Mouse (Mus musculus): ENCODE measurements around the gene Trpv4. TPM values are rescaled to one million over a fixed set of nuclear protein-coding genes. Genes with fewer than 3 reads are reported as not detected.

Trpv4 gene
- polyA plus RNA-seq, 1 experiment from 2014 or later: 1.1 TPM

DNA sequence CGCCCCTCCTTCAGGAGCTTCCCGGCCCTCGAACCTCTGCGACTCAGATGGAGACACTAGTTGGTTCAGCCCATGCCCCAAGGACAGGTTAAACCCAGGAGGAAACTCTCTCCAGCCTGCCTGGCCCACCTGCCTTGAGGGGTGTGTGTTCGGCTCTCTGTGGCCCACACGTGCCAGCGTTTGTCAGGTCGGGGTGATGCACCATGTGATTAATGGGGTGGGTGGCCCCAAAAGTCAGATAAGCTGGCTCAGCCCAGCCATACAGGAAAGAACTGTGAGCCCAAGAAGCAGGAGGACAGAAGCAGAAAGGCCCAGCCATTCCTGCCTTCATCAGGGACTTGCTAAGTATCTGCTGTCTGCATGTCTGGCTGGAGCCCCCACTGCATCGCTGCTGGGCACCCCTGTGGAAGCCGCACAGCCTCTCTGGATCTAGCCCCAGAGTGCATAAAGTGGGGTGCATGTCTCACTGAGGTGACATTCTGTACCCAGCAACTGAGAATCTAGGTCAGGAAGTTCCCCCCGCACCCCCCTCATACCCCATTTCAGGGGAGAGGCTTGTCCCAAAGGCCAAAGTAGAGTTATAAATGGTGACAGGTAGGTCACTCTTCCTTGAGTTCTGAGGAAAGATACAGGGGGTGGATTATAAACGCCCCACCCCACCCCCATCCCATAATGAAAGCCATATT is 74.6 kb downstream of the Trpv4 start:
- Histone ChIP-seq H3K4me1 (peaks cover 78% of the 10 kb centered on the region), H3K9me3 (no peaks in the 10 kb centered on the region), H3K36me3 (no peaks in the 10 kb centered on the region), H3K9ac (0 out of 2 replicates have a peak overlapping the region, but pooled peaks have one; percentile 17), H3K4me3 (no peak overlapping the region), H3K4me2 (replicated peaks) (no peak overlapping the region), H3K27me3 (replicated peaks) (no peaks in the 10 kb centered on the region), H3K27ac (no peak overlapping the region)
- 78% methylated on average over 12 of the region's 12 CpGs for WGBS
- no peak for ATAC-seq (ENCODE audit: low FRiP score, low read depth)

DNA sequence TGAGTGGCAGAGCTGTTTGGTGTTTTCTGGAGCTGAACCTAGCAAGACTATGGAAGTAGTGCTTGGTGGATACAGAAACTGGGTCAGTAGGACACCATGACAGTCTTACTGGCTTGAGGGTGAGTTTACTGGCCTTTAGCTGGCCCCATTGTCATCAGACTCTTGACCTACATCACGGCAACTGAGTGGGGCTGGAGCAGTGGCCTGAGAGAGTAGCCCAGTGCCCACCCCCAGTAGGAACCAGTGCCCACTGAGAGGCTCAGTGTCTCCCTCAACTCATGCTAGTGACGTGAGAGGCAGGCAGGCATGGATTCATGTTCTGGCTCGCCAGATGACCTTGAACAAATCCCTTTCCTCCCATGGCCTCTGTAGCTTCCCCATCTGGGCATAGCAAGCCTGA is 75.2 kb downstream of the Trpv4 start:
- no peak for ATAC-seq (ENCODE audit: low FRiP score, low read depth)
- H3K4me2 ChIP-seq (replicated peaks): no peak overlapping the region
- no peaks in the 10 kb centered on the region for H3K27me3 ChIP-seq (replicated peaks)
- H3K4me1 ChIP-seq: peaks cover 78% of the 10 kb centered on the region
- H3K4me3 ChIP-seq: no peak overlapping the region
- H3K36me3 ChIP-seq: no peaks in the 10 kb centered on the region
- no peaks in the 10 kb centered on the region for H3K9me3 ChIP-seq
- H3K9ac ChIP-seq: no peak overlapping the region
- H3K27ac ChIP-seq: no peak overlapping the region
- 67% methylated on average over 3 of the region's 3 CpGs for WGBS

DNA sequence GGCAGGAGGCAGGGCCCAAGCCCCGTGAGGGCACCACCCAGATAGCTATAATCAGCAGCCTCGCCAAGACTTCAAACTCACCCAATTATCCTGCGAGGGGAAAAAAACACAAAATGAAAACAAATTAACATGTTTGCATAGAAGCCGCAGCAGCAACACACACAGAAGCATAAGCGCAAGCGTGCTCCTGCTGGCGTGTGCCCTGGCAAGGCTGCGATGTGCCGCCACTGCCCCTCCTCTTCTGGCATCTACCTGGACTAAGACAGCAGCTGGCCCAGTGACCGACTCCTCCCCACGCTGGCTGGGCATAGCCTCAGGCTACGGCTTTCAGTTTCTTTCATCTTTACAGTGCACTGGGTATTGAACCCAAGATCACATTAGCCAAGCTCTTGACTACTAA is 76.7 kb downstream of the Trpv4 start:
- Histone ChIP-seq H3K4me1 (peaks cover 82% of the 10 kb centered on the region), H3K27ac (no peak overlapping the region), H3K4me2 (replicated peaks) (no peak overlapping the region), H3K9me3 (no peaks in the 10 kb centered on the region), H3K9ac (no peak overlapping the region), H3K4me3 (no peak overlapping the region), H3K27me3 (replicated peaks) (no peaks in the 10 kb centered on the region), H3K36me3 (no peaks in the 10 kb centered on the region)
- no peak for ATAC-seq (ENCODE audit: low FRiP score, low read depth)
- 82% methylated on average over 12 of the region's 12 CpGs for WGBS

DNA sequence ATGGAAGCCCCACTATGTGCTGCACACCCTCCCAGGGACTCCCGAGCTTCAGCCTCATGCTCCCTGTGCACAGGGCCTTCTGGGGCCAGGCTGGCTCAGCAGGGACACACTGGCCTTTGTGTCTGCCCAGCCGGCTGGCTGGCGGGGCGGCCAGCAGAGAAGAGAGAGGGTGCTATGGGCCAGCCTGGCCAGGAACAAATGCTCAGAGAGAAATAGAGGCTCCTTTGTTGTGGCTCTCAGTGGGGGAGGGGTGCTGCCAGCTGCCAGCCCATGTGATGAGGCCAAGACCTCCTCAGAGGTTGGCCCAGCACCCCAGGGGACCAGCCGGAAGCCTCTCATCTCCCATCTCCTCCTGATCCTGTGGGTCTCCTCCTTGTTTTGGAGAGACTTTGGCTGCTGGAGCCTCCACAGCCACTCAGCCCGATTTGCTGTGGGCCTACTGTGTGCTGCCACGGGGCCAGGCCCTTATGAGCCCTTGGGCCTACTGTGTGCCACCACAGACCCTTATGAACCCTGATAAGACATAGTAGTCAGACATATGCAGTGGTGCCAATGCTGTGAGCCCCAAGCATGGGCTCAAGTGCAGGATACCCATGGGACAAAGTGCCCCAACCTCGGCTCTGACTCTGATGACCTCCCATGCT is 78.4 kb downstream of the Trpv4 start:
- Histone ChIP-seq H3K27me3 (replicated peaks) (no peaks in the 10 kb centered on the region), H3K27ac (no peak overlapping the region; the same call in 1 of the 2 replicates), H3K4me3 (no peak overlapping the region), H3K4me2 (replicated peaks) (no peak overlapping the region), H3K36me3 (no peaks in the 10 kb centered on the region), H3K9ac (0 out of 2 replicates have a peak overlapping the region, but pooled peaks have one; percentile 33), H3K9me3 (no peaks in the 10 kb centered on the region), H3K4me1 (peaks cover 82% of the 10 kb centered on the region)
- WGBS: 49% methylated on average over 8 of the region's 8 CpGs
- peak; percentile 31; the same call in 1 of the 2 replicates for ATAC-seq (ENCODE audit: low FRiP score, low read depth)

DNA sequence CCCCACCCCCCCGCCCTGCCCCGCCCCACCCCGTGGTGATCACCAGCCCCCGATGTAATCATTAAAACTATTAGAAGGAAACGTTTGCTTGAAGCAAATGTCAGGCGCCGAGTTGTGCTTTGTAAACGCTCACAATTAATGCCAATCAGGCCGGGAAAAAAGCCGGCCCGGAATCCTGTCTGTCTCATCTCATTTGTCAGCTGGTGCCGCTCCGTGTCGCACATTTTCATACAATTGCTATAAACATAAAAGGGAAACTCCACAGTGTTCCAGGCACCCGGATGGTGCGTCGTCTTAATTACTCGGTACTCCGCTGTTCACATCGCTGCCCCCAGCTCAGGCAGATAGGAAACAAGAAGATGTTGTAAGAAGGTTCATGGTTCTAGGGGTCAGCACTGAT is 79.9 kb downstream of the Trpv4 start:
- Histone ChIP-seq H3K9ac (no peak overlapping the region), H3K27me3 (replicated peaks) (no peaks in the 10 kb centered on the region), H3K4me2 (replicated peaks) (peak overlapping the region; percentile 25; the same call in 1 of the 2 replicates), H3K4me3 (no peak overlapping the region), H3K27ac (no peak overlapping the region), H3K36me3 (no peaks in the 10 kb centered on the region), H3K9me3 (no peaks in the 10 kb centered on the region), H3K4me1 (peaks cover 82% of the 10 kb centered on the region)
- 54% methylated on average over 20 of the region's 20 CpGs for WGBS
- ATAC-seq (ENCODE audit: low FRiP score, low read depth): no peak

DNA sequence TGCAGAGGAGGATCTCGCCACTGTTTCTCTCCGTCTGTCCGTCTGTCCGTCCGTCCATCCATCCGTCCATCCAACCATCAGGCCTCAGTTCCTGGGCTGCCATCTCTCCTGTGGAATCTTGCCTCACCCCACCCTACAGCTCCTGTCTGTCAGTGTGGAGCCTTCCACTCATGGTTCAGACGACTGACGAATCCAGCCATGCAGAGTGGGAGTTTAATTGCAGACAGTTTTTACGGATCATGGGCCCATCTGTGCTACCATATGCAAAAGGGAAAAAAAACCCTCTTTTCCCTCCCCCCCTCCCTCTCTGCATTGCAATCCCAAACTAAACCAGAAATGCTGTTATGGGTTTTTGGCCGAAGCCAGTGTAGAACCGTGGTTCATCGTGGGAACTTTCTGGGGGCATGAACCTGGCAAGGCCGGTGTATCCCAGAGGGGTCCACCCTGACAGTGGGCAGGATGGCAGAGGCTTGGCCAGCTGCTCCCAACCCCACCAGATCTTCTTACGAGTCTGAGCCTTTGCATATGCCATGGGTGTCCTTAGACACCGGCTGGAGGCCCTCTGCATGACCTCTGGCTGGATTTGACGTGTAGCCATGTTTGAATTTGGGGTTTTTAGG is 82.1 kb downstream of the Trpv4 start:
- Histone ChIP-seq H3K27me3 (replicated peaks) (no peaks in the 10 kb centered on the region), H3K9ac (no peak overlapping the region), H3K4me2 (replicated peaks) (peak overlapping the region; percentile 45; the same call in 1 of the 2 replicates), H3K4me3 (no peak overlapping the region), H3K4me1 (peaks cover 87% of the 10 kb centered on the region), H3K27ac (no peak overlapping the region), H3K36me3 (no peaks in the 10 kb centered on the region), H3K9me3 (no peaks in the 10 kb centered on the region)
- 81% methylated on average over 16 of the region's 16 CpGs for WGBS
- no peak for ATAC-seq (ENCODE audit: low FRiP score, low read depth)

DNA sequence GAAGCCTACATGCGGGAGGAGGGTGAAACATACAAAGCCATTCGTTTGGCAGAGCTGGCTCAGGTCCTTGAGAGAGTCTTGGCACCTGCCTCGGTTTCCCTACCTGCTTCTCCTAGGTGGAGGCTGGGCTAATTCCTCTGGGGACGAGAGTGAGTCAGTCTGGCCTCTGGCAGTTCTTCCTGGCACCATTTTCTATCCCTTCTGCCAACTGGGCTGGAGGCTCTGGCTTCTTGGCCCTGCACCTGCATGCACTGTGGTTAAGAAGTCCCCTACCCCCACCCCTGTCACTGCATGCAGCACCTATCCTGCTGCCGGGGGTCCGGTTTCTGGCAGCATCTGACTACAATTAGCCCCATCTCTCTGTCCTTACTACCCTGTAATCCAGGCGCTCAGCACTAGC is 82.7 kb downstream of the Trpv4 start:
- H3K9me3 ChIP-seq: no peaks in the 10 kb centered on the region
- no peak overlapping the region for H3K9ac ChIP-seq
- 75% methylated on average over 7 of the region's 7 CpGs for WGBS
- no peaks in the 10 kb centered on the region for H3K36me3 ChIP-seq
- peak overlapping the region; percentile 16; the same call in 1 of the 2 replicates for H3K27ac ChIP-seq
- H3K4me2 ChIP-seq (replicated peaks): peak overlapping the region; percentile 45
- ATAC-seq (ENCODE audit: low FRiP score, low read depth): no peak
- H3K4me1 ChIP-seq: peaks cover 90% of the 10 kb centered on the region
- no peaks in the 10 kb centered on the region for H3K27me3 ChIP-seq (replicated peaks)
- no peak overlapping the region for H3K4me3 ChIP-seq

DNA sequence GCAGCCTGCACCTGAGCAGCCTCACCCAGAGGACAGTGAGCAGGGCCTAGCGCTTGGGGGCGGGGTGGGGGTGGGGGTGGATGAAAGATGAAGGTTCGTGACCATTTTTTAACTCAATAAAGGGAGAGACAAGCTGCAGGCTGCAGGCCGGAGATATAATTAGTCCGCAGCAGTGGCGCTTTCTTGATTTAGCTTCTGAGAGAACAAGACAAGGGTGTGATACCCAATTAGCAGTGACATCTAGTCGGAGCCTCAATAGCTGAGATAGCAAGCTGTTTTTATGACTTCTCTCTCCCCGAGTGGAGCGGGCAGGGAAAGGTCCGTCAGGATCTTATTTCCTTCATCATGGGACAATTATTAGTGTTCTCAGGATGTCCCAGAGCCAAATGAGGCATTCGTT is 83.2 kb downstream of the Trpv4 start:
- Histone ChIP-seq H3K4me1 (peaks cover 94% of the 10 kb centered on the region), H3K4me2 (replicated peaks) (peak overlapping the region; percentile 45), H3K9ac (peak overlapping the region; percentile 47; the same call in 1 of the 2 replicates), H3K4me3 (no peak overlapping the region), H3K9me3 (no peaks in the 10 kb centered on the region), H3K36me3 (no peaks in the 10 kb centered on the region), H3K27me3 (replicated peaks) (no peaks in the 10 kb centered on the region), H3K27ac (peak overlapping the region; percentile 16; the same call in 1 of the 2 replicates)
- ATAC-seq (ENCODE audit: low FRiP score, low read depth): no peak
- 16% methylated on average over 11 of the region's 11 CpGs for WGBS

DNA sequence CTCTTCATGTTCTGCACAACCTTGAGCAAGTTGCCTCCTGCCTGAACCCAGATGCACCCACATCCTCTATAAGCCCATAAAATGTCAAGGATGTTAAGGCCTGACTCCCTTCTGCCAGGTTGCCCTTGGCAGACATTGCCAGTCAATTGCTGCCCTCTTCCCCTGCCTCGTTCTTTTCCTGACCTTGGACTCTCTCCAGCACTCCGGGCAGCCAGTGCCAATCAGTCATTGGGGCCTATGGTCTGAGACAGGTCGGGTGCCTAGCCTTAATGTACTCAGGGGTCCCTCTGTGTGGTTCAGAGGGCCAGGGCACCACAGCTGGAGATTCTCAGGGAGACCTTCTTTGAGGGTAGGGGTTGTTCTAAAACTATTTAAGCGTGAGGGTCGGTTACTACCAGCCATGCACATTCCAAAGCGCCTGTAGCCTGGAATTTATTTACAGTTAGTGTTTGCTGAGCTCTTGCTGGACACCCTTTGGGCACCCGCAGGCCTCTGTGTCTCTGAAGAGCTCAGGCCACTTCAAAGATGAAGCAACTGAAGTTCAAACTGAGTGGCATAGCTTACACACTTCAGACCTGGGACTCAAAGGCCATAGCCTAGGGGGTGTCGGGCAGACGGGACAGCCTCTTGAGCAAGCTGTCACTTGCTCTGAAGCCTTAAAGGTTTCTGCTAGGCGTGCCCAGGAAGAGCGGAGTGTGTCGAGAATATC is 84.1 kb downstream of the Trpv4 start:
- no peaks in the 10 kb centered on the region for H3K27me3 ChIP-seq (replicated peaks)
- no peaks in the 10 kb centered on the region for H3K36me3 ChIP-seq
- H3K4me3 ChIP-seq: no peak overlapping the region
- no peaks in the 10 kb centered on the region for H3K9me3 ChIP-seq
- peaks cover 94% of the 10 kb centered on the region for H3K4me1 ChIP-seq
- peak overlapping the region; percentile 89 for H3K4me2 ChIP-seq (replicated peaks)
- no peak for ATAC-seq (ENCODE audit: low FRiP score, low read depth)
- H3K9ac ChIP-seq: no peak overlapping the region
- 57% methylated on average over 12 of the region's 12 CpGs for WGBS
- peak overlapping the region; percentile 16; the same call in 1 of the 2 replicates for H3K27ac ChIP-seq

DNA sequence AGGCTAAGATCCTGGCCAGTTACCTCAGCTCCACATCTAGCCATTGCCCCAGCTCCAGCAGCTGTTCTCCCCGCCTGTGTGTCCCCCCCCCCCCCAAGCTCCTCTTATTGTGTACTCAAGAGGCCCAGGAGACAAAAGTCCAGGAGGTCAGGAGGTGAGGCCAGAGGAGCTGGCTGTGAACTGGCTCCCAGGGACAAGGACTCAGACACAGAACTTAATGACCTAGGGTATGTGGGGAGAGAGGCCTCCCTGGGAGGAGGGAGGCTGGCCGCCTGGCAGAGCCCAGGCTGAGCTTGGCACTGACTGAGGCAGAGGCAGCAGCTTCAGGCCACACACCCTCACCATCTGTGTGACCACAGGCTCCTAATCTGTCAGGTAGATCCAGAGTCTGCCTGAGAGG is 85.2 kb downstream of the Trpv4 start:
- 11% methylated on average over 2 of the region's 2 CpGs for WGBS
- no peak for ATAC-seq (ENCODE audit: low FRiP score, low read depth)
- peak overlapping the region; percentile 89 for H3K4me2 ChIP-seq (replicated peaks)

More for the DNA sequence above, 85.2 kb downstream of the Trpv4 start:
- Histone ChIP-seq H3K27me3 (replicated peaks) (no peaks in the 10 kb centered on the region), H3K4me1 (peaks cover 94% of the 10 kb centered on the region), H3K9me3 (no peaks in the 10 kb centered on the region), H3K9ac (peak overlapping the region; percentile 26; the same call in 1 of the 2 replicates), H3K4me3 (no peak overlapping the region), H3K27ac (no peak overlapping the region), H3K36me3 (no peaks in the 10 kb centered on the region)

Data from neural tube, embryonic 12.5 days (tissue).